Mouse (Mus musculus): ENCODE measurements around the gene Trem1.

The Trem1 gene

GRCm38 (mm10) chr17:48268276-48268675, 35.7 kb downstream of the Trem1 start:
- no peak for DNase-seq (ENCODE audit: extremely low spot score)

- DNase-seq (ENCODE audit: extremely low spot score) = no peak
These were observed 37.3 kb downstream of the Trem1 start for GRCm38 (mm10) chr17:48269833-48270232.

- DNase-seq (ENCODE audit: extremely low spot score) = no peak
These were observed 39.6 kb downstream of the Trem1 start for GRCm38 (mm10) chr17:48272158-48272557.

- DNase-seq (ENCODE audit: extremely low spot score) = no peak
These were observed 40.0 kb downstream of the Trem1 start for GRCm38 (mm10) chr17:48272598-48272997.

- DNase-seq (ENCODE audit: extremely low spot score) = no peak
These were observed 41.5 kb downstream of the Trem1 start for GRCm38 (mm10) chr17:48274098-48274497.

DNA sequence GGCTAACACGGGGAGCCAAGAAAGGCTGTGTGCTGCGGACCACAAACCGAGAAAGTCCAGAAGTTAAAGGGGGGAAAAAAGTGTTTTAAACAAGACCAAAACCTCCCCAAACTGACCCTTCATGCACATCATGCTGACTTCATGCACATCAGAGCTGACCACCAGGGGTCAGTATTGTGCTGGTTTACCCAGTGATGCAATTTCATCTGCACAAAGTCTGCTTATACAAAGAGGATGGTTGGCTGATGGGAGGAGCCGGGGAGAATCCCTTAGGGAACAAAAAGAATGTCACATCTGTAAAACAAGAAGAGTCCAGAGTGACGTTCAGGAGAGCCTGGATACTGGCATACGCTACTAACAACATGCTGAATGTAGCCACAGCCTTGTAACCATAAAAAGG, 42.3 kb downstream of the Trem1 start:
- DNase-seq (ENCODE audit: extremely low spot score) = peak; percentile 75

DNA sequence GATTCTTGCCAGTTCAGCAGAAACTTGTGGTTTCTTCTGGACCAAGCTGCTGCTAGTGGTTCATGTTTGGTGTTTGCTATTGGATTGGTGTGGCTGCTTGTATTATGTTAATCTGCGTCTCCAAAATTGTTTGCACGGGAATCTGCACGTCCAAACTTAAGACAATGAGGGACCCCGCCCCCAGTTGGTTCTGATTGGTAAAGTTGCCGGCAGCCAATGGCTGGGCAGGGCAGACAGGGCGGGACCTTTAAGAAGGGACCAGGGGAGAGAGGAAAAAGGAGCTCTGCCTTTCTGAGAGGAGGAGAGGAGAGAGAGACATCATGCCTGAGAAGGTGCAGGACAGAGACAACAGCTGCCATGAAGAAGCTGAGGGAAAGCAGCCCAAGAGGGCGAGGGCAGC, 43.2 kb downstream of the Trem1 start:
- no peak for DNase-seq (ENCODE audit: extremely low spot score)

DNA sequence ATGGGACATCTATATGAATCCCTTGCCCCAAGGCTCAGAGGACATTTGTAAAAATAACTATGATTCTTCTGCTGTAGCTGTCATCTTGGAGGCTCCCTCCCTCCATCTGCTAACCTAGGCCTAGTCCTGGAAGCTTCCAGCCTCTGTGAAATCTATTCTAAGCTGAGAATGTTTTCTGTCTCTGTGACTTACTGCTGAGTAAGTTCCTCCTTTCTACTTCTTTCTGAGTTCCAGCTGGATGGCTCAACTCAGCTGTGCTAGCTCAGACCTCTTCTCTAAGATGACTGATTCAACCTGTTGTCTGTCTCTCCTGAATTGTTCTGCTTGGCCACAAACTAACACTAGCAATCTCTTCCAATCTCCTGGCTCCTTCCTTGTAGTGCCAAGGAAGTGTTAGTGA, 45.8 kb downstream of the Trem1 start:
- no peak for DNase-seq (ENCODE audit: extremely low spot score)

DNA sequence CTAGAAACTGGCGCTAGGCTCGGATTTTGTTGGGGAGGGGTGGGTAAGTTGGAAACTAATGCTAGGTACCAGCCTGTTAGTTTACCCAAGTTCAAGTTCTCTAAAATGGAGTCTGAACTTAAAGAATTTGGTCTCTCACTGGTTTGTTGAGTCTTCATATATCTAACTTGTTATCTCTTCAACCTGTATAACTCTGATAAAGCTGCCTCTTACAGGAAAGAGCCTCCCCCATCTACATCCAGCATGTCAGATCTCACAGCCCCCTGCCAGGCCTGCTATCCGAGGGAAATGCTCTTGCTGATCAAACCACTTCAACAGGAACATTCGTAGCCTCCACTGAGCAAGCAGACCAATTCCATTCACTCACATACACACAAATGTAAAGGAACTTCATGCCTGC, 46.4 kb downstream of the Trem1 start:
- no peak for DNase-seq (ENCODE audit: extremely low spot score)

GRCm38 (mm10) chr17:48280943-48281738, 48.6 kb downstream of the Trem1 start:
- no peak for DNase-seq (ENCODE audit: extremely low spot score)

GRCm38 (mm10) chr17:48281739-48282085, 49.1 kb downstream of the Trem1 start:
- DNase-seq (ENCODE audit: extremely low spot score) = peak; percentile 53

- no peak for DNase-seq (ENCODE audit: extremely low spot score)
These were observed 54.2 kb downstream of the Trem1 start for GRCm38 (mm10) chr17:48286765-48287164.

- DNase-seq (ENCODE audit: extremely low spot score) = no peak
These were observed 54.7 kb downstream of the Trem1 start for GRCm38 (mm10) chr17:48287276-48287675.

- no peak for DNase-seq (ENCODE audit: extremely low spot score)
These were observed 61.1 kb downstream of the Trem1 start for GRCm38 (mm10) chr17:48293500-48294194.

Measured in embryo, embryonic 9.5 days (tissue).